Mouse (Mus musculus) intestine, postnatal 0 days (tissue): Measurements from ENCODE around the gene Dppa5a. TPM values are rescaled to one million over a fixed set of nuclear protein-coding genes. Genes with fewer than 3 reads are reported as not detected.
"Not testable (repeated sequence)": the region's sequence is repeated elsewhere in the genome, so short reads cannot be mapped to it uniquely, and the experiment has no call there.

Source experiments
- ATAC-seq: fragments of 200-750 bp; cut with Nextera tagmentation; 2 replicates; pipeline ENCODE4 v1.8.0; 2017; ENCODE audit warnings: mild to moderate bottlenecking, moderate TSS enrichment, moderate library complexity
- H3K27ac ChIP-seq: fragments of 300-500 bp; sonication (generic); 2 replicates; pipeline ENCODE4 v1.5.1; 2014; ENCODE audit warnings: mild to moderate bottlenecking, low read depth, low read length, moderate library complexity
- H3K27me3 ChIP-seq: fragments of 300-500 bp; sonication (generic); replicated peaks from 2 replicates; pipeline ENCODE4 v1.6.1; 2014; ENCODE audit warnings: low read length, mixed read lengths; ENCODE audit not compliant: control insufficient read depth, insufficient read depth
- H3K36me3 ChIP-seq: fragments of 300-500 bp; sonication (generic); 2 replicates; pipeline ENCODE4 v1.6.1; 2014; ENCODE audit warnings: mild to moderate bottlenecking, moderate library complexity; ENCODE audit not compliant: control insufficient read depth, insufficient read depth
- H3K4me1 ChIP-seq: fragments of 300-500 bp; sonication (generic); replicated peaks from 2 replicates; pipeline ENCODE4 v1.6.1; 2014; ENCODE audit warnings: antibody characterized with exemption, low read length, mixed read lengths; ENCODE audit not compliant: control insufficient read depth, insufficient read depth
- H3K4me2 ChIP-seq: fragments of 300-500 bp; sonication (generic); replicated peaks from 2 replicates; pipeline ENCODE4 v1.6.1; 2014; ENCODE audit warnings: low read depth, mild to moderate bottlenecking, moderate library complexity
- H3K4me3 ChIP-seq: fragments of 300-500 bp; sonication (generic); 2 replicates; pipeline ENCODE4 v1.5.1; 2014; ENCODE audit warnings: low read depth, low read length
- H3K9ac ChIP-seq: fragments of 300-500 bp; sonication (generic); 2 replicates; pipeline ENCODE4 v1.6.1; 2014; ENCODE audit warnings: mild to moderate bottlenecking, low read depth, low read length
- H3K9me3 ChIP-seq: fragments of 300-500 bp; sonication (generic); 2 replicates; pipeline ENCODE4 v1.6.1; 2016; ENCODE audit warnings: mixed run types; ENCODE audit not compliant: control insufficient read depth
- CTCF ChIP-seq: sonication (generic); IDR thresholded peaks from 2 replicates; pipeline ENCODE4 v1.5.1; 2016; ENCODE audit warnings: low read depth, mild to moderate bottlenecking, control low read depth, antibody characterized with exemption, moderate library complexity
- WGBS: fragments of 180-500 bp; shearing (Covaris S2); extraction: QIAGEN DNeasy Blood & Tissue Kit; methylation state at CpG from one replicate; pipeline ENCODE4 v1.1.7; 2014; 5-methylcytosine and 5-hydroxymethylcytosine counted together
- polyA plus RNA-seq: library from polyadenylated mRNA; unstranded; fragments of >200 nt; fragmentation: Nextera tagmentation; extraction: Ambion mirVana; gene quantifications from 2 replicates; pipeline ENCODE4 v1.2.1, GENCODE M21; 2015

Gene Dppa5a
- polyA plus RNA-seq, 1 experiment from 2014 or later, result not detected

GRCm38 (mm10) chr9:78340324-78340723 lies 27.7 kb downstream of the Dppa5a start:
- H3K9me3 ChIP-seq, H3K27ac ChIP-seq, H3K9ac ChIP-seq, H3K4me3 ChIP-seq, H3K36me3 ChIP-seq, H3K4me2 ChIP-seq, H3K4me1 ChIP-seq, ATAC-seq, H3K27me3 ChIP-seq: not testable (repeated sequence)
- WGBS, result 21% methylated on average over 8 of the region's 8 CpGs
- TF ChIP-seq CTCF, result peak; percentile 83

GRCm38 (mm10) chr9:78337050-78337449 lies 30.9 kb downstream of the Dppa5a start:
- peak; percentile 36; the same call in 1 of the 2 replicates for ATAC-seq
- not testable (repeated sequence) for H3K9me3 ChIP-seq, H3K9ac ChIP-seq, H3K27me3 ChIP-seq, H3K4me3 ChIP-seq, H3K4me2 ChIP-seq, H3K27ac ChIP-seq, H3K36me3 ChIP-seq, H3K4me1 ChIP-seq

- 100% methylated on average over 1 of the region's 1 CpGs for WGBS
- not testable (repeated sequence) for H3K4me2 ChIP-seq, H3K27me3 ChIP-seq, H3K36me3 ChIP-seq, H3K4me1 ChIP-seq, H3K9me3 ChIP-seq, H3K27ac ChIP-seq, H3K9ac ChIP-seq, H3K4me3 ChIP-seq, ATAC-seq
Measured at GRCm38 (mm10) chr9:78327289-78327688, 40.7 kb downstream of the Dppa5a start, which contains the start of gene Omt2b. Gene Omt2b (plus strand): TSS chr9:78327589.

GRCm38 (mm10) chr9:78319499-78319898 lies 48.5 kb downstream of the Dppa5a start:
- Histone ChIP-seq H3K27ac (no peak overlapping the region), H3K9me3 (no peaks in the 10 kb centered on the region), H3K4me2 (no peak overlapping the region), H3K4me1 (no peaks in the 10 kb centered on the region), H3K4me3 (no peak overlapping the region), H3K36me3 (no peaks in the 10 kb centered on the region), H3K27me3 (no peaks in the 10 kb centered on the region), H3K9ac (no peak overlapping the region)
- no peak for ATAC-seq
- peak; percentile 80 for TF ChIP-seq CTCF
- WGBS, result 33% methylated on average over 1 of the region's 1 CpGs

Other genes starting within 250 kb of the Dppa5a start
- 23.3 and 36.2 TPM in 2 replicates for gene Gsta4, start 185.4 kb downstream of the Dppa5a start, polyA plus RNA-seq
- 94.0 and 129 TPM in 2 replicates for gene Gsta1, start 137.5 kb downstream of the Dppa5a start, polyA plus RNA-seq
- 66.1 and 82.0 TPM in 2 replicates for gene Gm3776, start 111.0 kb downstream of the Dppa5a start, polyA plus RNA-seq
- gene Gm10639, start 78.3 kb downstream of the Dppa5a start, polyA plus RNA-seq, result 0.69 and 0.70 TPM in 2 replicates
- not detected in 2 replicates for gene Omt2a, start 53.4 kb downstream of the Dppa5a start, polyA plus RNA-seq
- gene Omt2b, start 40.6 kb downstream of the Dppa5a start, polyA plus RNA-seq, result not detected in 2 replicates
- 94.5 and 130 TPM in 2 replicates for gene Gsta2, start 12.4 kb downstream of the Dppa5a start, polyA plus RNA-seq
- 0.47 and 0.51 TPM in 2 replicates for gene Ooep, start 10.5 kb upstream of the Dppa5a start, polyA plus RNA-seq
- gene Ddx43, start 27.6 kb upstream of the Dppa5a start, polyA plus RNA-seq, result 0.05 and 0.10 TPM in 2 replicates
- gene Cgas, start 75.1 kb upstream of the Dppa5a start, polyA plus RNA-seq, result 0.96 and 1.1 TPM in 2 replicates
- 8.2 and 8.4 TPM in 2 replicates for gene Mto1, start 80.0 kb upstream of the Dppa5a start, polyA plus RNA-seq
- gene Gm17324, start 80.6 kb upstream of the Dppa5a start, polyA plus RNA-seq, result 0.17 and 0.39 TPM in 2 replicates
- 1,954 and 2,041 TPM in 2 replicates for gene Eef1a1, start 121.0 kb upstream of the Dppa5a start, polyA plus RNA-seq
- gene Slc17a5, start 219.9 kb upstream of the Dppa5a start, polyA plus RNA-seq, result 250 and 313 TPM in 2 replicates
- gene Cd109, start 247.4 kb upstream of the Dppa5a start, polyA plus RNA-seq, result 1.8 and 2.1 TPM in 2 replicates